Mouse (Mus musculus) midbrain, embryonic 12.5 days (tissue): Measurements from ENCODE around the gene Tmem14c. TPM values are rescaled to one million over a fixed set of nuclear protein-coding genes. Genes with fewer than 3 reads are reported as not detected.
"Not testable (repeated sequence)": the region's sequence is repeated elsewhere in the genome, so short reads cannot be mapped to it uniquely, and the experiment has no call there.

Source experiments
- ATAC-seq: fragments of 200-750 bp; cut with Nextera tagmentation; 2 replicates; pipeline ENCODE4 v1.8.0; 2017; ENCODE audit warnings: low read depth, moderate TSS enrichment, moderate library complexity; ENCODE audit not compliant: low FRiP score
- H3K27ac ChIP-seq: fragments of 300-500 bp; sonication (generic); replicated peaks from 2 replicates; pipeline ENCODE4 v1.5.1; 2016; ENCODE audit warnings: mild to moderate bottlenecking
- H3K27me3 ChIP-seq: fragments of 300-500 bp; sonication (generic); 2 replicates; pipeline ENCODE4 v1.6.1; 2016; ENCODE audit warnings: mild to moderate bottlenecking
- H3K36me3 ChIP-seq: fragments of 300-500 bp; sonication (generic); 2 replicates; pipeline ENCODE4 v1.6.1; 2016
- H3K4me1 ChIP-seq: fragments of 300-500 bp; sonication (generic); 2 replicates; pipeline ENCODE4 v1.6.1; 2016
- H3K4me2 ChIP-seq: fragments of 300-500 bp; sonication (generic); replicated peaks from 2 replicates; pipeline ENCODE4 v1.6.1; 2016; ENCODE audit warnings: mild to moderate bottlenecking, moderate library complexity
- H3K4me3 ChIP-seq: fragments of 300-500 bp; sonication (generic); 2 replicates; pipeline ENCODE4 v1.5.1; 2016; ENCODE audit warnings: mild to moderate bottlenecking
- H3K9ac ChIP-seq: fragments of 300-500 bp; sonication (generic); replicated peaks from 2 replicates; pipeline ENCODE4 v1.6.1; 2016; ENCODE audit warnings: mild to moderate bottlenecking, moderate library complexity
- H3K9me3 ChIP-seq: fragments of 300-500 bp; sonication (generic); 2 replicates; pipeline ENCODE4 v1.6.1; 2016; ENCODE audit warnings: mild to moderate bottlenecking
- WGBS: fragments of 180-500 bp; shearing (Covaris S2); methylation state at CpG from one replicate; pipeline ENCODE4 v1.1.7; 2016; 5-methylcytosine and 5-hydroxymethylcytosine counted together
- polyA plus RNA-seq: library from polyadenylated mRNA; unstranded; fragments of >200 nt; fragmentation: Nextera tagmentation; extraction: Ambion mirVana; gene quantifications from 2 replicates; pipeline ENCODE4 v1.2.1, GENCODE M21; 2016

The Tmem14c gene
- polyA plus RNA-seq, 1 experiment from 2014 or later = 151 TPM

- not testable (repeated sequence) for H3K27me3 ChIP-seq, ATAC-seq, H3K9ac ChIP-seq, H3K9me3 ChIP-seq, H3K4me1 ChIP-seq, H3K4me2 ChIP-seq, H3K36me3 ChIP-seq, H3K27ac ChIP-seq, H3K4me3 ChIP-seq
- WGBS = 72% methylated on average over 4 of the region's 4 CpGs
Observed at GRCm38 (mm10) chr13:40987608-40988303, 28.3 kb upstream of the Tmem14c start.

- Histone ChIP-seq H3K9ac (no peak overlapping the region), H3K27ac (no peak overlapping the region), H3K4me1 (no peaks in the 10 kb centered on the region), H3K27me3 (no peaks in the 10 kb centered on the region), H3K4me3 (no peak overlapping the region), H3K4me2 (no peak overlapping the region), H3K36me3 (no peaks in the 10 kb centered on the region), H3K9me3 (no peaks in the 10 kb centered on the region)
- no peak for ATAC-seq
- WGBS = 74% methylated on average over 2 of the region's 2 CpGs
Observed at GRCm38 (mm10) chr13:40988418-40988817, 27.7 kb upstream of the Tmem14c start.

GRCm38 (mm10) chr13:40994487-40995263, 21.4 kb upstream of the Tmem14c start:
- Histone ChIP-seq H3K4me3 (no peak overlapping the region), H3K9me3 (no peaks in the 10 kb centered on the region), H3K27ac (0 out of 2 replicates have a peak overlapping the region, but pooled peaks have one; percentile 39), H3K27me3 (no peaks in the 10 kb centered on the region), H3K4me2 (no peak overlapping the region), H3K4me1 (peaks cover 11% of the 10 kb centered on the region; the same call in 1 of the 2 replicates), H3K9ac (0 out of 2 replicates have a peak overlapping the region, but pooled peaks have one; percentile 28), H3K36me3 (no peaks in the 10 kb centered on the region)
- ATAC-seq = no peak
- WGBS = 16% methylated on average over 8 of the region's 8 CpGs

GRCm38 (mm10) chr13:40998537-40998936, 17.6 kb upstream of the Tmem14c start:
- not testable (repeated sequence) for ATAC-seq

GRCm38 (mm10) chr13:41000140-41000925, 15.8 kb upstream of the Tmem14c start:
- Histone ChIP-seq H3K4me2 (peak overlapping the region; percentile 90), H3K27ac (peak overlapping the region; percentile 94), H3K27me3 (no peaks in the 10 kb centered on the region), H3K9me3 (no peaks in the 10 kb centered on the region), H3K9ac (peak overlapping the region; percentile 70), H3K4me1 (peaks cover 17% of the 10 kb centered on the region), H3K36me3 (peaks cover 7% of the 10 kb centered on the region), H3K4me3 (peak overlapping the region; percentile 96)
- WGBS = 1% methylated on average over 25 of the region's 25 CpGs
- ATAC-seq = peak; percentile 55

More at GRCm38 (mm10) chr13:40998537-40998936, 17.6 kb upstream of the Tmem14c start:
- not testable (repeated sequence) for H3K9ac ChIP-seq, H3K9me3 ChIP-seq, H3K4me2 ChIP-seq, H3K4me3 ChIP-seq, H3K27ac ChIP-seq, H3K36me3 ChIP-seq, H3K27me3 ChIP-seq
- WGBS = 93% methylated on average over 5 of the region's 5 CpGs
- H3K4me1 ChIP-seq = peaks cover 28% of the 10 kb centered on the region

- H3K9me3 ChIP-seq = no peaks in the 10 kb centered on the region
- peak within 1 kb of the TSS; percentile 90 for H3K4me2 ChIP-seq
- H3K36me3 ChIP-seq = peaks cover 14% of the 10 kb centered on the region
- peak within 1 kb of the TSS; percentile 94 for H3K27ac ChIP-seq
- no peaks in the 10 kb centered on the region for H3K27me3 ChIP-seq
- WGBS = under 1% methylated on average over 58 of the region's 58 CpGs
- H3K9ac ChIP-seq = peak within 1 kb of the TSS; percentile 92
- H3K4me3 ChIP-seq = peak within 1 kb of the TSS; percentile 96
- ATAC-seq = peak; percentile 94
- peaks cover 17% of the 10 kb centered on the region for H3K4me1 ChIP-seq
Observed at GRCm38 (mm10) chr13:41000926-41001639, 15.0 kb upstream of the Tmem14c start, which contains the start of gene Pak1ip1. TSS of gene Pak1ip1 (plus strand) at chr13:41001023.

GRCm38 (mm10) chr13:41002001-41002400, 14.1 kb upstream of the Tmem14c start:
- H3K27me3 ChIP-seq = no peaks in the 10 kb centered on the region
- no peaks in the 10 kb centered on the region for H3K9me3 ChIP-seq
- 85% methylated on average over 5 of the region's 5 CpGs for whole genome bisulfite sequencing
- H3K4me2 ChIP-seq = peak overlapping the region; percentile 90
- no peak for ATAC-seq
- no peak overlapping the region; the same call in 1 of the 2 replicates for H3K9ac ChIP-seq
- no peak overlapping the region for H3K27ac ChIP-seq
- H3K4me3 ChIP-seq = peak overlapping the region; percentile 96
- peaks cover 24% of the 10 kb centered on the region for H3K36me3 ChIP-seq
- H3K4me1 ChIP-seq = peaks cover 17% of the 10 kb centered on the region

GRCm38 (mm10) chr13:41006244-41006643, 9.8 kb upstream of the Tmem14c start:
- no peak overlapping the region for H3K27ac ChIP-seq
- no peak overlapping the region for H3K4me2 ChIP-seq
- H3K9ac ChIP-seq = no peak overlapping the region
- 94% methylated on average over 4 of the region's 4 CpGs for WGBS
- peaks cover 66% of the 10 kb centered on the region for H3K36me3 ChIP-seq
- ATAC-seq = no peak
- no peak overlapping the region for H3K4me3 ChIP-seq
- peaks cover 10% of the 10 kb centered on the region for H3K4me1 ChIP-seq
- no peaks in the 10 kb centered on the region for H3K9me3 ChIP-seq
- no peaks in the 10 kb centered on the region for H3K27me3 ChIP-seq

- no peaks in the 10 kb centered on the region for H3K4me1 ChIP-seq
- H3K9me3 ChIP-seq = no peaks in the 10 kb centered on the region
- H3K9ac ChIP-seq = no peak overlapping the region
- H3K27me3 ChIP-seq = no peaks in the 10 kb centered on the region
- ATAC-seq = no peak
- no peak overlapping the region for H3K27ac ChIP-seq
- WGBS = 96% methylated on average over 10 of the region's 10 CpGs
- no peak overlapping the region for H3K4me3 ChIP-seq
- H3K4me2 ChIP-seq = no peak overlapping the region
- H3K36me3 ChIP-seq = peaks cover 86% of the 10 kb centered on the region
Observed at GRCm38 (mm10) chr13:41008271-41008670, 7.8 kb upstream of the Tmem14c start.

- no peak for ATAC-seq
- Histone ChIP-seq H3K36me3 (peaks cover 90% of the 10 kb centered on the region), H3K27me3 (no peaks in the 10 kb centered on the region), H3K4me2 (no peak overlapping the region), H3K9ac (no peak overlapping the region), H3K9me3 (no peaks in the 10 kb centered on the region), H3K4me1 (no peaks in the 10 kb centered on the region), H3K27ac (no peak overlapping the region), H3K4me3 (no peak overlapping the region)
- 86% methylated on average over 8 of the region's 8 CpGs for WGBS
Observed at GRCm38 (mm10) chr13:41008946-41009345, 7.1 kb upstream of the Tmem14c start.

- H3K9me3 ChIP-seq = no peaks in the 10 kb centered on the region
- 41% methylated on average over 12 of the region's 12 CpGs for WGBS
- no peaks in the 10 kb centered on the region for H3K27me3 ChIP-seq
- peak overlapping the region; percentile 63 for H3K4me3 ChIP-seq
- H3K4me2 ChIP-seq = peak overlapping the region; percentile 78
- H3K27ac ChIP-seq = peak overlapping the region; percentile 72; the same call in 1 of the 2 replicates
- H3K4me1 ChIP-seq = peaks cover 15% of the 10 kb centered on the region
- H3K9ac ChIP-seq = peak overlapping the region; percentile 72
- ATAC-seq = peak; percentile 8; the same call in 1 of the 2 replicates
- peaks cover 34% of the 10 kb centered on the region for H3K36me3 ChIP-seq
Observed at GRCm38 (mm10) chr13:41016797-41017405, 809 bp downstream of the Tmem14c start.
